Mouse (Mus musculus) ES-E14 (cell line): ENCODE measurements around the gene Ltb.

Source experiments
- CHD2 ChIP-seq: IDR thresholded peaks from 2 replicates; pipeline ENCODE4 v1.6.1; 2014; ENCODE audit warnings: mild to moderate bottlenecking, low read depth, low read length, inconsistent platforms
- MAFK ChIP-seq: IDR thresholded peaks from 2 replicates; pipeline ENCODE4 v1.6.1; 2014; ENCODE audit warnings: mild to moderate bottlenecking, low read depth, low read length, inconsistent platforms; ENCODE audit not compliant: insufficient read depth
- ZC3H11A ChIP-seq: IDR thresholded peaks from 2 replicates; pipeline ENCODE4 v1.6.1; 2012; ENCODE audit warnings: low read depth, mild to moderate bottlenecking, inconsistent platforms, low read length, borderline replicate concordance

DNA sequence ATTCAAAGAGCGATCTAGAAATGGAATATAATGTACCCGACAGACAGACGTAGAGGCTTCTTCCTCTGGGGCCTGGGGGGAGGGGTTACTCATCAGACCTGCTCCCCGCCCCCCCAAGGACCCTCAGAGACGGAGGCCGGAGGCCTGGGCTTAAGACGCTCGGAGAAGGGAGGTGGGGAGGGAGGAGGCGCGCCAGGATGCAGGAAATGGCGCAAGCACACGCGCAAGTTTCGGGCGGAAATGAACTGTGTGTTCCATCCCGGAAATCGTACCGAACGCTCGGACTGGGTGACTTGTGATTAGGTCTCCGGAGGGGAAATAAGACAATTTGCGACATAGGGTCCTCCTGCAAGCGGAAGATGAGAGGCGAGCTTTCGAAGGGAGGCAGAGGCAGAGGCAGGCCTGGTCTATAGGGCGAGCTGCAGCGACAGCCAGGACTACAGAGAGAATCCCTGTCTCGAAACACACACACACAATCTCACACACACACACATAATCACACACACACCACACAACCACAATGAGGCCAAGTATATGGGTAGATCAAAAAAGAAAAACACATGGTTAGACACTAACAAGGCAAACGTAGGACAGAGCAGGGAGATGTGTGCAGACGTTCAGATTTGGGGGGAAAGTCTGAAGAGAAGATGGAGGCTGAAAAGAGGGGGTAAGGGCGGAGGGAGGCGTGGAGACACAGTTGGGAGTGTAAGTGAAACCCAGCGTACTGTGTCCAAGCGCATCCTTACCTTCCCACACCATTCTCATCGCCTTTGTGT is 41.6 kb downstream of the Ltb start, which contains the start of gene Nfkbil1:
- TF ChIP-seq CHD2 (no peak), MAFK (no peak), ZC3H11A (no peak)
